Mouse (Mus musculus): Measurements from ENCODE around the gene Mtf1. TPM values are rescaled to one million over a fixed set of nuclear protein-coding genes. Genes with fewer than 3 reads are reported as not detected.
A peak's percentile ranks its signal among the peaks of the same experiment; 100 is the strongest.

Gene Mtf1
- polyA plus RNA-seq, 2 experiments, result 10.1 to 10.3 TPM

- no peak for ATAC-seq (ENCODE audit: low FRiP score, low read depth)
Observed at GRCm38 (mm10) chr4:124880599-124880998, 78.7 kb downstream of the Mtf1 start, which contains the start of gene Epha10. Gene Epha10 (plus strand): TSS chr4:124880899.

GRCm38 (mm10) chr4:124881341-124881908 lies 79.5 kb downstream of the Mtf1 start:
- peak overlapping the region; percentile 43 for H3K4me2 ChIP-seq (replicated peaks; ENCODE audit: low read depth, low read length, severe bottlenecking)
- peaks cover 51% of the 10 kb centered on the region for H3K27me3 ChIP-seq (ENCODE audit: control insufficient read depth, insufficient read depth, low read length)
- H3K4me1 ChIP-seq (ENCODE audit: control insufficient read depth, insufficient read depth, low read length), result 0 out of 2 replicates have a peak, but pooled peaks cover 7% of the 10 kb centered on the region
- ATAC-seq (ENCODE audit: low FRiP score, low read depth), result peak; percentile 47; the same call in 1 of the 2 replicates
- no peak overlapping the region for H3K9ac ChIP-seq (ENCODE audit: low read depth, low read length, severe bottlenecking)
- H3K9me3 ChIP-seq (ENCODE audit: control insufficient read depth, low read length), result no peaks in the 10 kb centered on the region
- DNase-seq (ENCODE audit: low spot score), result no peak
- 1% methylated on average over 32 of the region's 37 CpGs for WGBS
- no peaks in the 10 kb centered on the region for H3K36me3 ChIP-seq (ENCODE audit: control insufficient read depth, insufficient read depth, low read length)
- H3K27ac ChIP-seq (replicated peaks; ENCODE audit: low read depth, low read length), result no peak overlapping the region
- TF ChIP-seq POLR2A (IDR thresholded peaks at IDR 0.05; ENCODE audit: borderline replicate concordance, extremely low read depth, insufficient read depth, insufficient read length), result no peak
- H3K4me3 ChIP-seq (replicated peaks; ENCODE audit: low read length), result peak overlapping the region; percentile 25

More at GRCm38 (mm10) chr4:124880599-124880998, 78.7 kb downstream of the Mtf1 start, which contains the start of gene Epha10:
- TF ChIP-seq POLR2A (IDR thresholded peaks at IDR 0.05; ENCODE audit: borderline replicate concordance, extremely low read depth, insufficient read depth, insufficient read length), result no peak
- Histone ChIP-seq H3K4me1 (ENCODE audit: control insufficient read depth, insufficient read depth, low read length) (0 out of 2 replicates have a peak, but pooled peaks cover 7% of the 10 kb centered on the region), H3K4me2 (replicated peaks; ENCODE audit: low read depth, low read length, severe bottlenecking) (peak within 1 kb of the TSS; percentile 43), H3K36me3 (ENCODE audit: control insufficient read depth, insufficient read depth, low read length) (no peaks in the 10 kb centered on the region), H3K4me3 (replicated peaks; ENCODE audit: low read length) (peak within 1 kb of the TSS; percentile 25), H3K27ac (replicated peaks; ENCODE audit: low read depth, low read length) (no peak within 1 kb of the TSS), H3K27me3 (ENCODE audit: control insufficient read depth, insufficient read depth, low read length) (peaks cover 51% of the 10 kb centered on the region), H3K9me3 (ENCODE audit: control insufficient read depth, low read length) (no peaks in the 10 kb centered on the region), H3K9ac (ENCODE audit: low read depth, low read length, severe bottlenecking) (no peak within 1 kb of the TSS)
- no peak for DNase-seq (ENCODE audit: low spot score)
- WGBS, result 3% methylated on average over 11 of the region's 11 CpGs

- WGBS, result 1% methylated on average over 37 of the region's 37 CpGs
- Histone ChIP-seq H3K9ac (ENCODE audit: low read depth, low read length, severe bottlenecking) (no peak overlapping the region), H3K4me3 (replicated peaks; ENCODE audit: low read length) (no peak overlapping the region), H3K36me3 (ENCODE audit: control insufficient read depth, insufficient read depth, low read length) (no peaks in the 10 kb centered on the region), H3K4me1 (ENCODE audit: control insufficient read depth, insufficient read depth, low read length) (0 out of 2 replicates have a peak, but pooled peaks cover 7% of the 10 kb centered on the region), H3K9me3 (ENCODE audit: control insufficient read depth, low read length) (no peaks in the 10 kb centered on the region), H3K27me3 (ENCODE audit: control insufficient read depth, insufficient read depth, low read length) (peaks cover 51% of the 10 kb centered on the region), H3K4me2 (replicated peaks; ENCODE audit: low read depth, low read length, severe bottlenecking) (no peak overlapping the region), H3K27ac (replicated peaks; ENCODE audit: low read depth, low read length) (no peak overlapping the region)
- no peak for TF ChIP-seq POLR2A (IDR thresholded peaks at IDR 0.05; ENCODE audit: borderline replicate concordance, extremely low read depth, insufficient read depth, insufficient read length)
- DNase-seq (ENCODE audit: low spot score) (peak; percentile 44), ATAC-seq (ENCODE audit: low FRiP score, low read depth) (0 out of 2 replicates have a peak, but pooled peaks have one; percentile 50)
Observed at GRCm38 (mm10) chr4:124882151-124882729, 80.3 kb downstream of the Mtf1 start.

- ATAC-seq (ENCODE audit: low FRiP score, low read depth) (no peak), DNase-seq (ENCODE audit: low spot score) (no peak)
- H3K27ac ChIP-seq (replicated peaks; ENCODE audit: low read depth, low read length), result no peak overlapping the region
- no peak overlapping the region for H3K9ac ChIP-seq (ENCODE audit: low read depth, low read length, severe bottlenecking)
- no peaks in the 10 kb centered on the region for H3K9me3 ChIP-seq (ENCODE audit: control insufficient read depth, low read length)
- H3K4me3 ChIP-seq (replicated peaks; ENCODE audit: low read length), result no peak overlapping the region
- WGBS, result 71% methylated on average over 7 of the region's 7 CpGs
- no peak overlapping the region for H3K4me2 ChIP-seq (replicated peaks; ENCODE audit: low read depth, low read length, severe bottlenecking)
- no peaks in the 10 kb centered on the region for H3K36me3 ChIP-seq (ENCODE audit: control insufficient read depth, insufficient read depth, low read length)
- TF ChIP-seq POLR2A (IDR thresholded peaks at IDR 0.05; ENCODE audit: borderline replicate concordance, extremely low read depth, insufficient read depth, insufficient read length), result no peak
- H3K27me3 ChIP-seq (ENCODE audit: control insufficient read depth, insufficient read depth, low read length), result peaks cover 25% of the 10 kb centered on the region
- no peaks in the 10 kb centered on the region for H3K4me1 ChIP-seq (ENCODE audit: control insufficient read depth, insufficient read depth, low read length)
Observed at GRCm38 (mm10) chr4:124888702-124889101, 86.8 kb downstream of the Mtf1 start.

GRCm38 (mm10) chr4:124889935-124890334 lies 88.0 kb downstream of the Mtf1 start:
- Histone ChIP-seq H3K9ac (ENCODE audit: low read depth, low read length, severe bottlenecking) (no peak overlapping the region), H3K27me3 (ENCODE audit: control insufficient read depth, insufficient read depth, low read length) (peaks cover 29% of the 10 kb centered on the region), H3K27ac (replicated peaks; ENCODE audit: low read depth, low read length) (no peak overlapping the region), H3K4me2 (replicated peaks; ENCODE audit: low read depth, low read length, severe bottlenecking) (no peak overlapping the region), H3K9me3 (ENCODE audit: control insufficient read depth, low read length) (no peaks in the 10 kb centered on the region), H3K4me3 (replicated peaks; ENCODE audit: low read length) (no peak overlapping the region), H3K36me3 (ENCODE audit: control insufficient read depth, insufficient read depth, low read length) (no peaks in the 10 kb centered on the region), H3K4me1 (ENCODE audit: control insufficient read depth, insufficient read depth, low read length) (no peaks in the 10 kb centered on the region)
- WGBS, result 88% methylated on average over 2 of the region's 2 CpGs
- DNase-seq (ENCODE audit: low spot score) (no peak), ATAC-seq (ENCODE audit: low FRiP score, low read depth) (no peak)
- no peak for TF ChIP-seq POLR2A (IDR thresholded peaks at IDR 0.05; ENCODE audit: borderline replicate concordance, extremely low read depth, insufficient read depth, insufficient read length)
